Mouse (Mus musculus) intestine, embryonic 14.5 days (tissue): Measurements from ENCODE around the gene Zfp683. TPM values are rescaled to one million over a fixed set of nuclear protein-coding genes. Genes with fewer than 3 reads are reported as not detected.

Experiments used
- ATAC-seq: fragments of 200-750 bp; cut with Nextera tagmentation; replicated peaks from 2 replicates; pipeline ENCODE4 v1.8.0; 2017; ENCODE audit warnings: low read depth, moderate number of reproducible peaks, moderate TSS enrichment, moderate library complexity; ENCODE audit not compliant: low FRiP score, low TSS enrichment
- DNase-seq: peaks from one replicate; pipeline ENCODE4 v3.0.0-alpha.2; 2018; ENCODE audit warnings: low spot score
- H3K27ac ChIP-seq: fragments of 300-500 bp; sonication (generic); 2 replicates; pipeline ENCODE4 v1.5.1; 2014; ENCODE audit warnings: low read depth, mild to moderate bottlenecking, control low read depth
- H3K27me3 ChIP-seq: fragments of 300-500 bp; sonication (generic); replicated peaks from 2 replicates; pipeline ENCODE4 v1.6.1; 2014; ENCODE audit warnings: low read length, control low read depth; ENCODE audit not compliant: control insufficient read depth, insufficient read depth
- H3K36me3 ChIP-seq: fragments of 300-500 bp; sonication (generic); 2 replicates; pipeline ENCODE4 v1.6.1; 2014; ENCODE audit warnings: low read length, control low read depth; ENCODE audit not compliant: control insufficient read depth, insufficient read depth
- H3K4me1 ChIP-seq: fragments of 300-500 bp; sonication (generic); replicated peaks from 2 replicates; pipeline ENCODE4 v1.6.1; 2014; ENCODE audit warnings: low read length, control low read depth, mixed read lengths; ENCODE audit not compliant: control insufficient read depth, insufficient read depth
- H3K4me2 ChIP-seq: fragments of 300-500 bp; sonication (generic); 2 replicates; pipeline ENCODE4 v1.6.1; 2014; ENCODE audit warnings: low read length
- H3K4me3 ChIP-seq: fragments of 300-500 bp; sonication (generic); 2 replicates; pipeline ENCODE4 v1.5.1; 2014; ENCODE audit warnings: low read depth, low read length, control low read depth, mixed read lengths
- H3K9ac ChIP-seq: fragments of 300-500 bp; sonication (generic); 2 replicates; pipeline ENCODE4 v1.6.1; 2014; ENCODE audit warnings: mild to moderate bottlenecking, low read length
- H3K9me3 ChIP-seq: fragments of 300-500 bp; sonication (generic); 2 replicates; pipeline ENCODE4 v1.6.1; 2016; ENCODE audit warnings: low read length, control low read depth; ENCODE audit not compliant: control insufficient read depth
- WGBS: fragments of 180-500 bp; shearing (Covaris S2); extraction: QIAGEN DNeasy Blood & Tissue Kit; methylation state at CpG from one replicate; pipeline ENCODE4 v1.1.7; 2014; 5-methylcytosine and 5-hydroxymethylcytosine counted together
- polyA plus RNA-seq: library from polyadenylated mRNA; unstranded; fragments of >200 nt; fragmentation: Nextera tagmentation; extraction: Ambion mirVana; gene quantifications from 2 replicates; pipeline ENCODE4 v1.2.1, GENCODE M21; 2014

Gene Zfp683
- polyA plus RNA-seq = not detected in 2 replicates

DNA sequence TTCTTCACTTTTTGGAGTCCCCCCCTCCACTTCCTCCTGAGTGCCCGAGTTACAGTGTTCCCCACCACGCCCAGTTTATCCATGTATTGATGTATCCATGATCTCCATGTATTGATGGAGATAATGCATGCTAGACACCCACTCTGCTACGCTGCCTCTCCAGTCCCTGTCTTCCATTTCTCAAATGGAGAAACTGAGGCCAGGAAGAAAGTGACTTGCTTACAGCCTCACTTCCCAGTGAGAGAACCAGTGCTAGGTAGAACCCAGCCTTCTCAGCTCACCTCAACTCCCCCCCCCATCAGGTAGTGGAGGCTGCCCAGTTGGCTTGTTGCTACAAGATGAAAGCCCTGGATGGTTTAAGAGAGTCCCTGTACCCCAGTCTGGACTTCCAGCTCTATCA lies at the start of gene Zfp683:
Gene Zfp683 (plus strand): TSS at position 301 of the 400 bp plus-strand sequence.
- DNase-seq (no peak), ATAC-seq (no peak)
- WGBS = 89% methylated on average over 3 of the region's 3 CpGs
- H3K4me2 ChIP-seq = no peak within 1 kb of the TSS
- no peaks in the 10 kb centered on the region for H3K36me3 ChIP-seq
- H3K27me3 ChIP-seq = no peaks in the 10 kb centered on the region
- H3K9ac ChIP-seq = no peak within 1 kb of the TSS
- no peak within 1 kb of the TSS for H3K4me3 ChIP-seq
- peaks cover 7% of the 10 kb centered on the region; the same call in 1 of the 2 replicates for H3K4me1 ChIP-seq
- H3K27ac ChIP-seq = no peak within 1 kb of the TSS
- 0 out of 2 replicates have a peak, but pooled peaks cover 3% of the 10 kb centered on the region for H3K9me3 ChIP-seq

- Histone ChIP-seq H3K4me1 (no peaks in the 10 kb centered on the region), H3K9ac (no peak overlapping the region), H3K4me2 (no peak overlapping the region), H3K9me3 (no peaks in the 10 kb centered on the region), H3K27me3 (no peaks in the 10 kb centered on the region), H3K27ac (no peak overlapping the region), H3K36me3 (no peaks in the 10 kb centered on the region), H3K4me3 (no peak overlapping the region)
- 84% methylated on average over 12 of the region's 12 CpGs for WGBS
- DNase-seq (no peak), ATAC-seq (no peak)
Measured at GRCm38 (mm10) chr4:134005581-134006358, 47.9 kb upstream of the Zfp683 start.

DNA sequence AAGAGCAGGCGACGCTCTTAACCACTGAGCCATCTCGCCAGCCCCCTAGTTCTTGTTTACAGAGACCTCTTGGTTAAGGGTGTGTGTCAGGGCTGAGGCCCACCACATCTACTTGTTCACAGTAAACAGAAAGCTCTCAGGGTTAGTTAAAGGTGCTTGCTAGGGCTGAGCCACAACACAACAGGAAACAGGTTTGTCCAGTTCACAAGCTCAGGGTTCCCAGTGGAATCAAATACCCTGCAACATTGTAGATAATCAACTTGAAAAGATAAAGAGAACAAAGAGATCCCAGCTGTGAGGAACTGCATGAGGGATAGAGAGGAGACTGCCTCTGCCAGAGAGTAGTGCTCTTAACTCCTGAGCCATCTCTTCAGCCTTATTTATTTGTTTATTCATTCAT lies 46.8 kb upstream of the Zfp683 start:
- no peak for ATAC-seq
- Histone ChIP-seq H3K4me1 (peaks cover 3% of the 10 kb centered on the region), H3K36me3 (no peaks in the 10 kb centered on the region), H3K27ac (no peak overlapping the region), H3K27me3 (no peaks in the 10 kb centered on the region), H3K4me3 (no peak overlapping the region), H3K4me2 (no peak overlapping the region), H3K9me3 (no peaks in the 10 kb centered on the region), H3K9ac (no peak overlapping the region)
- no peak for DNase-seq
- WGBS = 85% methylated on average over 3 of the region's 3 CpGs

- H3K27ac ChIP-seq = no peak overlapping the region
- DNase-seq (no peak), ATAC-seq (no peak)
- no peaks in the 10 kb centered on the region for H3K27me3 ChIP-seq
- H3K36me3 ChIP-seq = no peaks in the 10 kb centered on the region
- H3K9me3 ChIP-seq = no peaks in the 10 kb centered on the region
- peaks cover 6% of the 10 kb centered on the region for H3K4me1 ChIP-seq
- H3K4me3 ChIP-seq = no peak overlapping the region
- 57% methylated on average over 6 of the region's 6 CpGs for WGBS
- H3K4me2 ChIP-seq = no peak overlapping the region
- no peak overlapping the region for H3K9ac ChIP-seq
Measured at GRCm38 (mm10) chr4:134009709-134010108, 43.9 kb upstream of the Zfp683 start.

- ATAC-seq = peak; percentile 33; the same call in 1 of the 2 replicates
- WGBS = 12% methylated on average over 16 of the region's 16 CpGs
- Histone ChIP-seq H3K9me3 (no peaks in the 10 kb centered on the region), H3K27ac (no peak overlapping the region), H3K4me3 (no peak overlapping the region), H3K36me3 (no peaks in the 10 kb centered on the region), H3K4me2 (no peak overlapping the region), H3K9ac (no peak overlapping the region), H3K27me3 (no peaks in the 10 kb centered on the region; the same call in 1 of the 2 replicates), H3K4me1 (peaks cover 8% of the 10 kb centered on the region)
- DNase-seq = no peak
Measured at GRCm38 (mm10) chr4:134011450-134012414, 41.9 kb upstream of the Zfp683 start.

- Histone ChIP-seq H3K4me1 (peaks cover 18% of the 10 kb centered on the region), H3K27ac (no peak overlapping the region), H3K9me3 (no peaks in the 10 kb centered on the region), H3K27me3 (peaks cover 12% of the 10 kb centered on the region), H3K4me2 (no peak overlapping the region), H3K4me3 (no peak overlapping the region), H3K9ac (no peak overlapping the region), H3K36me3 (no peaks in the 10 kb centered on the region)
- DNase-seq (no peak), ATAC-seq (no peak)
- 49% methylated on average over 12 of the region's 12 CpGs for WGBS
Measured at GRCm38 (mm10) chr4:134012858-134013528, 40.6 kb upstream of the Zfp683 start.

GRCm38 (mm10) chr4:134016208-134016607 lies 37.4 kb upstream of the Zfp683 start:
- H3K36me3 ChIP-seq = no peaks in the 10 kb centered on the region
- no peaks in the 10 kb centered on the region for H3K9me3 ChIP-seq
- H3K27ac ChIP-seq = no peak overlapping the region
- ATAC-seq (no peak), DNase-seq (no peak)
- no peak overlapping the region for H3K4me3 ChIP-seq
- H3K27me3 ChIP-seq = peaks cover 36% of the 10 kb centered on the region
- WGBS = 7% methylated on average over 7 of the region's 7 CpGs
- H3K9ac ChIP-seq = no peak overlapping the region
- peaks cover 19% of the 10 kb centered on the region for H3K4me1 ChIP-seq
- no peak overlapping the region for H3K4me2 ChIP-seq

- Histone ChIP-seq H3K9me3 (no peaks in the 10 kb centered on the region), H3K4me1 (peaks cover 17% of the 10 kb centered on the region), H3K36me3 (no peaks in the 10 kb centered on the region), H3K9ac (no peak overlapping the region), H3K4me2 (no peak overlapping the region), H3K27me3 (peaks cover 36% of the 10 kb centered on the region), H3K27ac (no peak overlapping the region), H3K4me3 (no peak overlapping the region)
- ATAC-seq = no peak
- no peak for DNase-seq
- WGBS = 2% methylated on average over 8 of the region's 8 CpGs
Measured at GRCm38 (mm10) chr4:134016767-134017166, 36.9 kb upstream of the Zfp683 start.
